Mouse (Mus musculus) heart, postnatal 25 days (tissue): Measurements from ENCODE around the gene Cab39l. TPM values are rescaled to one million over a fixed set of nuclear protein-coding genes. Genes with fewer than 3 reads are reported as not detected.

Source experiments
- DNase-seq: peaks from one replicate; pipeline ENCODE4 v3.0.0; 2022; ENCODE audit warnings: low spot score
- intact Hi-C: fragments of 180-260 bp; cut with DNase I; formaldehyde crosslinking; loops from one replicate; pipeline ENCODE4 v1.15.1; 2025
- total RNA-seq, 2 experiments: library from RNA; stranded (reverse); gene quantifications; 2 replicates each; pipeline ENCODE4 v1.2.3; 2021

The Cab39l gene
- total RNA-seq, 2 experiments from 2014 or later: 21.9 to 25.5 TPM

DNA sequence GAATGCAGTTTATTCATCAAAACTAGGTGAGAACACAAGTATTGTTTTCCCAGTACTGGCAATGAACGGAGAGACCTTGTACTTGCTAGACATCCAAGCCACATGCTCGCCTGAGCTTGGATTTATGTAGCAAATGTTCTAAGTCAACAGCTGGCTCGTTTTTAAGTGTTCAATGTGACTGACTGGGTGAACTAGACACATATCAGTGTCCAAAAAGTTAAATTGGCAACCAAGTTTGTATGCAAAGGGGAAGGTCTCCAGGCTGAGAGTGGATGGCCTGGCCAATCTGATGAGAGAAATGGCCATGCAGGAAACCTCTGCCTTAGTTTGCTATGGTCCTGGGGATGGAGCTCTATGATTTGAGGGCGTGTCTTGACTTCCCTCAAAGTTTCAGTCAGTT, 51.6 kb downstream of the Cab39l start:
- intact Hi-C loops: no loop called here
- no peak for DNase-seq

DNA sequence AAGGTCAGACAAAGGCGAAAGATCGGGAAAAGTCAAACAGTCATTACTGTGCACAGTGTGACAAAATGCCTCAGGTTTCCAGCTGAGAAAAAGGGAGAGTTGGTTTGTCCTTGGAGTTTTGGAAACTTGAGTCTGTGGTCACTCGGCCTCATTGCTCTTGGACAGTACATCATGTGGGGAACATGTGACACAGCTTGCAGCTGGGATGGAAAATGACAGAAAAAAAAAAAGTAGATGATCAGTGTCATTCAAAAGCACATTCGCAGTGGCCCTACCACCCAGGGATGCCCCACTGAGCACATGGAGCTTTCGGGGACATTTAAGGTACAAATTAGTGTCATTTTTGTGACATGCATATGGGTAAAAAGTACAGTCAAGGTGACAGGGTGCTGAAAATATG, 57.2 kb downstream of the Cab39l start:
- DNase-seq: no peak
- intact Hi-C loops: no loop called here

DNA sequence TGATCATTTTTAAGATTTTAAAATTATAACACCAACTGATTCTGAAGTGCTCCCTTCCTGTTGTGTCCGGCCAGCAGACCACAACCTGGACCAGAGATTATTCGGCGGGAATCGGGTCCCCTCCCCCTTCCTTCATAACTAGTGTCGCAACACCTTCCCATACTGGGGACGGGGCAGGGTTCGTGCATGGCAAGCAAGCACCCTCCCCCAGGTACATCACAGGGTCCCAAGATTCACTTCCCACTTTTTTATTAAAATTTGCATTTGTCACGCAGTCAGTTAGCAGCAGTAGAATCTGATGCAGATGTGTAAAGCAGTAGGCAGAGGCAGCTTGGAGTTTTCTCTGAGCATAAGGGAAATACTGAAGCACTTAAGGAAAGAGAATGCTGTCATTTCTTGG, 64.1 kb downstream of the Cab39l start:
- no peak for DNase-seq
- intact Hi-C loops: no loop called here

DNA sequence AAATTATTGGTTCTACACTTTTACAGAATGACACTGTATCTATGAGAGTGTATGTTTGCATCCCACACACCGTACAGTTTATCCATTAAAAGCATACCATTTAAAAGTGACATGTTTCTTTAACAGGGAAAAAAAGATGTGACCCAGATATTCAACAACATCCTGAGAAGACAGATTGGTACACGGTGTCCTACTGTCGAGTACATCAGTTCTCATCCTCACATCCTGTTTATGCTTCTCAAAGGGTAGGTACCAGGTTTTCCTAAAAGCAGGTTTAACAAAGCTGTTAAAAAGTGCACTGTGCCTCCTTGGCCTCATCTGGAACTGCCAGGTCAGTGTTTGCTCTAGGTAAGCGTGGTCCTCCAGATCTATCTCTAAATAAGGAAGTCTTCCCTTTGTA, 65.4 kb downstream of the Cab39l start:
- intact Hi-C loops: no loop called here
- no peak for DNase-seq

DNA sequence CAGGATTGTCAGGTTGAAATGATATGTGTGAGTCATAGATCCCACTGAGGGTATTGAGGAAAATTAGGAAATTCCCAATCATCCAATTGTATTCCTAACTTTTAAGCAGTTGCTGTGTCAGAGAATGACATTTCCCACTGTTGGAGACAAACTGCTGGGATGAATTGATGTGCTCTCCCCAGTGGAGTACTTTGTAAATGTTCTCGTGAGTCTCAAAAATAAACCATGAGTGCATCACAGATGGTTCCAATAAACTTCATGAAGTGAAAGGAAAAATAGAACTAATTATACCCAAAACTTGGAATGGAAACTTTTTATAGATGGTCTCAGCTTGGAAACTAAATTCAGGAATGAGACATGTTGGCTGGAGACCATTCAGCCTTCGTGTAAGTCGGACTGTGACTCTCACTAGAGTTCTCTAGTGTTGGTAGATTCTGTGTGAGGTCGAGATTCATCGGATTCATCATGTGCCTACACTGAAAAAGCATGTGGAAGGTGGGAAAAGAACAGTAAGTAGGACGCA, 73.2 kb downstream of the Cab39l start:
- DNase-seq: no peak
- intact Hi-C loops: no loop called here

DNA sequence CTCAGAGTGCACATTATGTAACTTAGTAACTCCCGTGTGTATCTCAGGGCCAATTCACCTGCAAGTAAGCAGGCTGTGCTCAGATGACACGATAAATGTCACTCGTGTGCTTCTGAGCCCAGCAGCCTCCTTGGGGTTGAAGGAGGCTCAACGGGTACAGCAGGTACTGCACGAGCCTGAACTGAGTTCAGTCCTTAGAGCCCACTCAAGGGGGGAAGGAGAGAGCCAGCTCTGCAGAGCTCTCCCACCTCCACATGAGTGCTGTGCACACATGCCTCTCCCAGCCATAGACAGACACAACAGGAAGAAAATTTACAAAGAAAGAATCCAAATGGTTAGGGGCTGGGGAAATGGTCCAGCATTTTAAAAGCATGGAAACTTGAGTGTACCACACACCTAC, 85.1 kb downstream of the Cab39l start:
- DNase-seq: no peak
- intact Hi-C loops: no loop called here

DNA sequence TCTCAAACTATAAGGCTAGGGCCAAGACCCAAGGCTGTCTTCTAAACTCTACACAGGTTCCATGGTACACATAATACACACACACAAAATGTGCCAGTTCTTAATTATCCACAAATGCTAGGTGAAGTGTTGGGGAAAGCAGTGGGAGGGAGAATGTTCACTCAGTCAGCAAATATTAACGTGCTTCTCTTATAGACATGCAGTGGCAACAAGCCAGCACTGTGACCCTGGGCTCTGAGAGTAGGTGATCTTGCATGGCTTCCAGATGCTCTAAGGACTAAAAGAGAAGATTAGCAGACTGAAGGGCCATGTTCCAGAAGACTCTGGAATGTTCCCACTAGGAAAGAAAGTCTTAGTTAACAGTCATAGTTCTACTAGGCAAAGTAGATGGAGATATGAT, 90.0 kb downstream of the Cab39l start:
- no peak for DNase-seq
- intact Hi-C loops: no loop called here

DNA sequence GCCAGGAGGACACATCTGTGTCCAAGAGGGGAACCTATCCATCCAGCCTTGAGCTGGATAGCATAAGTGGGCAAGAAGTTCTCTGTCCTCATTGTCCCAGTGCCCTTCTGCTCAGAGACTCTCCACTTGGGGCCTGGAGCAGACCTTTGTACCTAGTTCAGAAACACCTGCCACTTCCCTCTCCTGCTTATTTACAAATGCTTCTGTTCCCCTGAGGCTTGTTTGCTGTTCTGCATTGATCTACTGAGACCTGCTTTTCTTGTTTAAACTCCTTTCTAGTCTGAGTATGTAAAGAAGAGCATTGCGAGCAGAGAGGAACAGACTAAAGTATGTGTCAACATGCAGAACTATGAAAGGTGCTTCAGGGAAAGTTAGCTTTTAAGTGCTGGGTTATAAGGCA, 92.2 kb downstream of the Cab39l start:
- intact Hi-C loops: no loop called here
- DNase-seq: no peak

DNA sequence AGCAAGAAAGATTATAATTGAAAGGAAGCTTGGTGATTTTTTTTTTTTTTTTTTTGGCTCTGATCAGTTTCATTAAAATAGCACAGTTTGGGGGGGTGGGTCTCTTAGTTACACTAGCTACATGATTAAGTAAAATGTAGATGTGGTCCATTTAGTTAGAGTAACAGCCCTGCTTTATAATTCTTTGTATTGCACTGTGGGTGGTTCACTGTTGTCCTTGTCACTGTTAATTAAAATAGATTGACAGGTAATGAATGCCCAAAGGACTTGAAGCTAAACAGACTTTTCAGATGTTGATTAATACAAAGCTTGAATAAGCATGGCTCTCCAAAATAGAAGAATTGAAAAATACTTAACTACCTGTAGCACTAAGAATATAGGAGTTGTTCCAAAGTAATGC, 93.1 kb downstream of the Cab39l start:
- no peak for DNase-seq
- intact Hi-C loops: no loop called here

DNA sequence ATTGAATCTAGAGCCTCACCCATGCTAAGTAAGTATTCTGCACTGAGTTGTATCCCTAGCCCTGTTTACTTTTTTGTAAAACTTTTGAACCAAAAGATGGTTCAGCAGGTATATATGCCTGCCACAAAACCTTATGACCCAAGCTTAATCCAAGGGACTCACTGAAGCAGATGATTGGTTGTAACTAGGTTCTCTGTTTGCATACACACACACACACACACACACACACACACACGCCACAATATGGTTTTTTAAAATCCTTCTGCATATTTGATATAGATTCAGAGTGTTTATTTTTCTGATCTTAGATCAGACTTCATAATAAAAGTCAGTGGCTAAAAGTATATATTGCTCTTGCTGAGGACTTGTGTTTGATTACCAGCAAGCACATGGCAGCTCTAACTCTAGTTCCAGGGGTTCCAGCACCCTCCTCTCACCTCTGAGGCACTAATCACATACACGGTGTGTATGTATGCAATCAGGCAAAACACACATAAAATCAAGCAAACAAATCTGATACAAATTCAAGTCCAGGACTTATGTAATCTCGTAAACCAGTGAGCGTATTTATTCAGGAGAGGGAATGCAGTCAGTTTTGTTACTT, 97.2 kb downstream of the Cab39l start:
- intact Hi-C loops: no loop called here
- DNase-seq: no peak

DNA sequence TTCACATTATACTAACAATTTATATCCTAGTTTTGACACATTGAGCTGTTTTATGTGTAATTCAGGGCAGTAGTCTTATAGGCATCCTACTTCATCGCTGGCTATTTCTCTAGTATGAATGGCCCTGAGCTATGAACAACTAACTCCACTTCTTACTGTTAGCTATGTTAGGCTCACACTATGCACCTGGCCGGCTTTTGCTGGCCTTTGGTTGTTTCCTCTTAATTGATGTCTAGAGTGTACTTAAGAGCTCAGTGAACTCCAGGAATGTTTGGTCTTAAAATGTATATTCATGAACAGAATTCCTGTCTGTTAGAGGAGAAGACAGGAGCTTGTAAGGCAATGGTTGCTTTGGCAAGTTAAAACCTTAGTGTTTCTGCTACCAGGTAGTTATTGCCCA, 99.5 kb downstream of the Cab39l start:
- intact Hi-C loops: no loop called here
- DNase-seq: no peak

DNA sequence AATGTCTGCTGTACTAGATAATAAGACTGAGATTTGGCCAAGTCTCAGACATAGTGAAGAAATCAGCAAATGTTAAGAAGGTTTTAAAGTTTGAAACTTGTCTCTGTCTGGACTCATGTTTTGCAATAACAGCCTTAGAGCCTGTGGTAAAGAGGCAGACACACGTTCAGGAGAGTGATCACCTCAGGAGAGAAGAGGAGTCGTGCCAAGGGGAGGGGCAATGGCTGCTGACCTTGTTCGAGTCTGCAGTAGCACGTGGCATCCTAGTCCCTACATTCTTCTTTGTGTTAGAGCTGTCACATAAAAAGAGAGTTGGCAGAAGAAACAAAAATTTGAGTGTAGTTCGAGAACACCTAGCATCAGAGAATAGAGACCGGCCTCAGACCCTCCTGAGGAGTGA, 100.0 kb downstream of the Cab39l start:
- DNase-seq: no peak
- intact Hi-C loops: no loop called here

DNA sequence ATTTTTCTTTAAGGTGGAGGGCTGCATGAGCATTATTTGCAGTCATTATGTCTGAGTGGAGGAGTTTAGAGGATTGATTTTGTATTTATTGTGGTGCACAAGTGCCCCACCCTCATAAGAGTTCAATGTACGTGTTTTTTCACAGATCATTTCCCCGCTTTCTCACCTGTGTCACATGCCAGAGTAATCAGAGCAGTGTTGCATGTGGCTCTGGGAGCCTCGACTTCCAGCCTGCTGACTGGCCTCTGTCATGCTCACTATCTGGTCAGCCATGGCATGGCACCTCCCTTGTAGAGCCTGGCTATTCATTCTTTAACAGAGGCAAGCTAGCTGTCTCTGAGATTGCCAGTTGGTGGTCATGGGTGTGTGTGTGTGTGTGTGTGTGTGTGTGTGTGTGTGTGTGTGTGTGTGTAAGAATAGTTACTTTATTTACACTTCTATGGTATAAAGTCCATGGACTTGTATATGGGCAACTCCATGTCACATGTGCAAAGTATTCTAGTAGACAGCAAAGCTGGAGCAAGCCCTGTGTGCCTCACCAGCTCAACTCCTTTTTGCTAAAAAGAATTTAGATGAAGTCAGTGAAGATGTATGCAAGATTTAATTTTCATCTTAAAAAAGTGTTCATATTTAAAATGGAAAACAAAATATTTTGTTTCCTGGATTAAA, 102.5 kb downstream of the Cab39l start:
- DNase-seq: no peak
- intact Hi-C loops: no loop called here

DNA sequence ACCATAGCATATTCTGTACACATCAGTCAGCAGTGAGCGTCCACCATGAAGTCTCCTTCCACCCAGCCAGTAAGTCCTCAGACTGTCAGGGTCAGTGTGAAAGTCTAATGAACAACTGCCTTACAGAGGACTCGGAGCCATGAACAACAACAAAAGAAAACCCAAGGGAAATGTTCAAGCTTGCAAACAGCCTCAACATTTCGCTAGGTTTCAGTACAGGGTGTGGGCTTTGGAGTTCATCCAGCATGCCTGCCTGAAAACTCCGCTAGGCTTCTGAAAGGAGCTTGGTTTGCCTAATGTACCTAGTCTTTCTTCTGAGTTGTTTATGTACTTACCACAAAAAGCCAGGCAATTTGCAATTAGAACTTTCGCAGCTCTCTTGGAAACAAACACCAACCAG, 103.2 kb downstream of the Cab39l start:
- intact Hi-C loops: no loop called here
- DNase-seq: no peak

DNA sequence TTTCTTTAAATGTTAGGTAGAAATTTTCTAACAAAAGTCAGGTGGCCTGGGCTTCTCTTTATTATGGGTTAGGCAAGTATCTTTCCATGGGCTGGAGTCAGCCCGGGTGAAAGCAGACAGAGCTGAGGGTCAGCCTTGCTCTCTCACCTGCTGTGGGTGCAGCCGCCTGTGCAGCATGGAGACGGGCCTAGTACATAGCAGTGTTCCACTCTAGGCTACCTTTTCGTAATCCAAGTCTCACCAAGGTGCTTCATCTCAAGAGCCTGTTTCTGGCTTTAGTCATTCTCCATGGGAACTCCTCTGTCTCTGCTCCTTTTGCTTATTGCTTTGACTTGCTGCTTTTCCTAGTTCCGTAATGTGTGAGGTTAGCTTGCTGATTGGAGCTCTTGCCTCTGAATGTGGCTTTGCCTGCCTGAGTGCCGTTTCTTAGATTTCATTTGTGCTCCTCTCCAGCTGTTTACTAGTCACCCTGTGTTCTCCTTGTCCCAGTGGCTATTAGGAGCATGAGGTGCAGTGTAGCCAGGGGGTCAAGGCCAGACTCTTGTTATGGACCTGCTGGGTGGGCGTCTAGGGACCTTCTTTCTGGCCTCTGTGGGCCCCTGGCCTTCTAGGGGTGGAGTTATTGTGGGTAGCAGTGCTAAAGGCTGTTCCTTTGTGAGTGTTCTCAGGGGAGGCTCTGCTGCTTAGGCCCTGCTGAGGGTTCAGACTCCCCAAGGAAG, 105.5 kb downstream of the Cab39l start:
- no peak for DNase-seq
- intact Hi-C loops: no loop called here

DNA sequence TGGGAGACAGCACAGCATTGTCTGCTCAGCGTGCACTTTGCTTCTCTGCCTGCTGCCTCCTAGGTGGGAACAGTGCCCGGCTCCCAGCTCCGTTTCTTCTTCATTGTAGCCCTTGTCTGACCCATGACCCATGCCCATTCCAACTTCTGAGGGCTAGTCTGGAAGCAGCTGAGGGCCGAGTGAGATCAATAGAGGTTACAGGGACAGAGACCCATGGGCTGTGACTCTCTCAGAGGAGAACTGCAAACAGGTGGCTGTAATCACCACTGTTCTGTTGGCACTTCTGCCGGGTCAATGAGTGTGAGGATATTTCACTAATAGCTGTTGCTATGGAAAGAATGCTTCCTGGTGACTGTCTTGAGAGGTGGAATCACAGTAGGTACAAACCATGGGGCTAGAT, 106.8 kb downstream of the Cab39l start:
- intact Hi-C loops: no loop called here
- DNase-seq: no peak

DNA sequence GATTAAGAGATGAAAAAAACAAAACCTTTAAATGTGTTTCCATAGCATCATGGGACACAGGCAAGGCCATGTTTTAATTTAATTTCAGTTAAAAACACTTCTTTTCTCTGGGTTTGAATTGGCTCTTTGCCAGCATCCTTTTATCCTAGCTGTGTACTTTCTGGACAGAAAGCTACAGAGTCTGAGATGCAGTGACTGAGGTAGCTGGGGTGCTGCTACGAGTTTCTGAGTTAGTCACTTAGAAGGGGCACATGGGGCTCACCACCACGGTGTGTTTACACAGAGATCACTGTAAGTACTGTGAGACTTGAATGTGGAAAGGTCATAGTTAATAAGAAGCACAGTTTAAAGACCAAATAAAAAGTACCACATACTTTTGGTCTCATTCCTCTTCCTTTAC, 107.8 kb downstream of the Cab39l start:
- DNase-seq: no peak
- intact Hi-C loops: no loop called here

DNA sequence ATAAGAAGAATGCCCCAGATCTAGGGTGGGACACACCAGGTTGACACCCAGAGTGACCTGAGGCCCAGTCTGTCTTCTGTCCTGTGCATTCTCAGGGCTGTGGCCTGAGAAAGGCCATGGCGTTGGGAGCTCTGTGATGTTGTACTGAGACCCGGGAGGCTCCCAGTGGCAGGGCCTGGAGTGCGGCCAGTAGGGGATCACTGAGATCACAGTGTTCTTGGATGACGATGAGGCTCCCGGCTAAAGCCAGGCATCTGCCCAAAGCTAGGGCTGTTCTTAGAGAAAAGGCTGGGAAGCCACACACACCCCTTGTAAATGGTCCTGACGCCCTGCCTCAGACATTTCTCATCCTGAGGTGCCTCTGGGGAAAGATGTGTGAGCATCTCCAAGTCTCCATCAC, 108.3 kb downstream of the Cab39l start:
- intact Hi-C loops: no loop called here
- peak; percentile 67 for DNase-seq

DNA sequence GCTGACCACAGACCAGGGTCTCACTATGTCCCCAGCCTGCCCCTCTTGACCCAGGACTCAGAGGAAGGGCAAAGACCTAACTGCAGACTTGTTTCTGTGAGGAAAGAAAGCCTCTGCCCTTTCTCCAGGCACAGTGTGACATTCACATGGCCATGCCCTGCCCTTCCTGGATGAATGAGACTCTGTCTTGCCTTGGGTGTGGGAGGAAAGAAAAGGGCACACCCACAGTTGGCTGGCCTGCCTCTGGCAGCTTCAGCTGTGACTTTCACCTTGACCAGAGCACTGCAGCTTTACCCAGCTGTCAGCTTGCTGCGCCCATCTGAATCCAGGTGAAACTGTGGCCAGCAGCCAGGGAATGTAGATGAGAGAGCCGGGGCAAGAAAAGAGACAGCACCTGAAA, 110.1 kb downstream of the Cab39l start:
- no peak for DNase-seq
- intact Hi-C loops: no loop called here

DNA sequence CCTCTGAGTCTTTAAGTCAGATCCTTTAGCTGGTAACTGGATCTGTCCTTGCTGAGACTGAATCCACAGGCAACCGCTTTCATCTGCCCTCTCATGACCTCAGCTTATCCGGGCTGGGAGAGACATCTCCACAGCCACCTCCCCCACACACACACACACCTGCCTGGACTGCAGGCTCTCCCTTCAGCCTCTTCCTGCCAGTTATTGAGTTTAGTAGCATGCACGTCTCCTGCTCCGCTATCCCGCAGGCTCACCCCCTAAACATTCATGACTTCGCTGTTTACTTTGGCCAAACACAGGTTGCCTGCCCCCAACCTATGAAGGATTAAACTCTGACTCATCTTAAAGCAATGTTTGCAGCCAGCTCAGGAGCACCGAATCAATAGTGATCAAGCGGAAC, 111.2 kb downstream of the Cab39l start:
- intact Hi-C loops: no loop called here

DNA sequence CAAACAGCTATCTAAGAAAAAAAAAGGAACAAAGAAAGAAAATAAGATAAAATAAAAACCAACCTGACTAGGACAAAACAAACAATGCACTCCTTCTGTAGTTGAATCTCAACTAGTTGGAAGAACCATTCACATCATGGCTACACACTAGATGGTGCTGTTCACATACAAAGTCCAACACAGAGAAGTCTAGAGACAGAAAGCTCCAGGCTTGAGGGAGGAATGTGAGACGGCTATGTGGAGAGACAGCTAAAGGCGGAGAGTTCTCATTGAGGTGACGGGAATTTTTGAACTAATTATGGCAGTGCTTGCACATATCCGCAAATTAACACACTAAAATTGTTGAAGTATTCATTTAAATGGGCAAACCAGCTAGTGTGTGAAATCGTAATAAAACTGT, 113.3 kb downstream of the Cab39l start:
- DNase-seq: no peak
- intact Hi-C loops: loop anchor here (2.0 kb wide), 1 partner anchor 85 kb away; no protein-coding TSS in a partner anchor

More for the DNA sequence above, 111.2 kb downstream of the Cab39l start:
- DNase-seq: no peak
